Mouse (Mus musculus) C2C12 (cell line): Measurements from ENCODE around the gene Ccdc6. TPM values are rescaled to one million over a fixed set of nuclear protein-coding genes. Genes with fewer than 3 reads are reported as not detected.

Source experiments
- H3K27me3 ChIP-seq: one replicate; pipeline ENCODE4 v1.6.1; 2011; ENCODE audit not compliant: control insufficient read depth, insufficient read depth, insufficient read length
- H3K36me3 ChIP-seq: one replicate; pipeline ENCODE4 v1.6.1; 2011; ENCODE audit not compliant: control insufficient read depth, insufficient read depth
- H3K4me3 ChIP-seq: one replicate; pipeline ENCODE4 v1.5.1; 2011; ENCODE audit warnings: mild to moderate bottlenecking, control low read depth; ENCODE audit not compliant: poor library complexity, insufficient read depth, severe bottlenecking
- H3K79me2 ChIP-seq: one replicate; pipeline ENCODE4 v1.6.1; 2011; ENCODE audit not compliant: control insufficient read depth, insufficient read depth
- H3K79me3 ChIP-seq: one replicate; pipeline ENCODE4 v1.6.1; 2011; ENCODE audit warnings: low read depth, control low read depth
- H3ac ChIP-seq: one replicate; pipeline ENCODE3; 2011; ENCODE audit warnings: low read depth; ENCODE audit not compliant: control insufficient read depth, insufficient read length
- CEBPB ChIP-seq: IDR thresholded peaks from one replicate; pipeline ENCODE4 v1.6.1; 2011; ENCODE audit warnings: low read depth, mild to moderate bottlenecking, control low read depth, moderate library complexity
- CTCF ChIP-seq: IDR thresholded peaks from one replicate; pipeline ENCODE4 v1.5.1; 2011; ENCODE audit not compliant: control insufficient read depth, insufficient read depth, insufficient read length
- FOSL1 ChIP-seq: IDR thresholded peaks from one replicate; pipeline ENCODE4 v1.8.0; 2011; ENCODE audit warnings: mild to moderate bottlenecking, low read length; ENCODE audit not compliant: poor library complexity, insufficient read depth, severe bottlenecking
- MAX ChIP-seq: IDR thresholded peaks from one replicate; pipeline ENCODE4 v1.6.1; 2011; ENCODE audit warnings: mild to moderate bottlenecking, control low read depth
- MYOD1 ChIP-seq: IDR thresholded peaks from one replicate; pipeline ENCODE4 v1.6.1; 2011; ENCODE audit warnings: low read depth; ENCODE audit not compliant: control insufficient read depth, insufficient read length
- MYOG ChIP-seq: IDR thresholded peaks from one replicate; pipeline ENCODE4 v1.6.1; 2011; ENCODE audit not compliant: control insufficient read depth, insufficient read length; ENCODE audit errors: extremely low read depth
- USF1 ChIP-seq: IDR thresholded peaks from one replicate; pipeline ENCODE4 v1.6.1; 2011; ENCODE audit warnings: low read depth, mild to moderate bottlenecking, control low read depth, moderate library complexity
- polyA plus RNA-seq: library from polyadenylated mRNA; unstranded; fragments of >200 nt; fragmentation: generic; extraction: Trizol; gene quantifications from one replicate; pipeline ENCODE4 v1.2.1, GENCODE M21; 2012; ENCODE audit warnings: missing spikeins

Ccdc6 gene
- polyA plus RNA-seq, 1 experiment = 16.8 TPM

DNA sequence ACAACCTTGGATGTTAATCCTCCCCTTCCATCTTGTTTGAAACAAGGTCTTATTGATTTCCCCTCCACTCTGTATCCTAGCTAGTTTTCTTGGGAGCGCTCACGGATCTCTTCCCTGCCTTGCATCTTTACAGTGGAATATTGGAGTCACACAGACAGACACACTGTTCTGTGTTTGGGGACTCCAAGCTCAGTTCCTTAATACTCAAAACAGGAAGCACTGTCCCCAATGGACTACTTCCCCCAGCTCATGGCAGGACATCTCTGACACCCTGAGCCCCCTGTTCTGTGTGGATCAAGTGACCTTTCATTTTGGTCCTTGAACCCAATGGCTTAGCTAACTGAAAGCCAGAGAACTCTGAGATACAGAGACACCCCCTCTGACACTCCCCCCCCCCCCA is 100.7 kb downstream of the Ccdc6 start:
- Histone ChIP-seq H3K79me3 (no peaks in the 10 kb centered on the region), H3K4me3 (no peak overlapping the region), H3K79me2 (no peaks in the 10 kb centered on the region), H3K27me3 (no peaks in the 10 kb centered on the region), H3ac (no peak overlapping the region), H3K36me3 (peaks cover 12% of the 10 kb centered on the region)
- TF ChIP-seq USF1 = no peak
- no peak for TF ChIP-seq CTCF
- no peak for TF ChIP-seq FOSL1
- TF ChIP-seq MYOG = no peak
- no peak for TF ChIP-seq CEBPB
- no peak for TF ChIP-seq MYOD1
- TF ChIP-seq MAX = no peak

DNA sequence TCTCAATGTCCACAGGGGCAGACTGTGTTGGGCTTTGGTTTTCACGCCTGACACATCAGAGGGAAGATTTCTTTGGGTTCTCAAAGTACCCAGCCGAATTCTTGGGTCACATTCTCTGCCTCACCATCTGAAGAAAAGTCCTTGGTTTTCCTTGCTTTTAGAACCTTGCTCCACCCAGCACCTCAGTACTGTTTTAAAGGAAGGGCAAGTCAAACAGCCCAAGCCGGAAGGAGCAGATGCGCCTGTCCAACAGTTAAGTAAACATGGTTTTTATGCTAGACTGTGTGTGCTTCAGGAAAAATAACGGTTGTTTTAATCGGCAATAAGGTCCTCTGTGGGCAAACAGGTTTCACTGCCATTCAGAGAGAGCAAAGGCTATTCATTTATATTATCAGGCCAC is 101.1 kb downstream of the Ccdc6 start:
- Histone ChIP-seq H3ac (no peak overlapping the region), H3K27me3 (no peaks in the 10 kb centered on the region), H3K79me3 (no peaks in the 10 kb centered on the region), H3K79me2 (no peaks in the 10 kb centered on the region), H3K4me3 (no peak overlapping the region), H3K36me3 (peaks cover 7% of the 10 kb centered on the region)
- no peak for TF ChIP-seq MAX
- no peak for TF ChIP-seq CTCF
- no peak for TF ChIP-seq CEBPB
- TF ChIP-seq USF1 = no peak
- no peak for TF ChIP-seq MYOD1
- TF ChIP-seq FOSL1 = no peak

DNA sequence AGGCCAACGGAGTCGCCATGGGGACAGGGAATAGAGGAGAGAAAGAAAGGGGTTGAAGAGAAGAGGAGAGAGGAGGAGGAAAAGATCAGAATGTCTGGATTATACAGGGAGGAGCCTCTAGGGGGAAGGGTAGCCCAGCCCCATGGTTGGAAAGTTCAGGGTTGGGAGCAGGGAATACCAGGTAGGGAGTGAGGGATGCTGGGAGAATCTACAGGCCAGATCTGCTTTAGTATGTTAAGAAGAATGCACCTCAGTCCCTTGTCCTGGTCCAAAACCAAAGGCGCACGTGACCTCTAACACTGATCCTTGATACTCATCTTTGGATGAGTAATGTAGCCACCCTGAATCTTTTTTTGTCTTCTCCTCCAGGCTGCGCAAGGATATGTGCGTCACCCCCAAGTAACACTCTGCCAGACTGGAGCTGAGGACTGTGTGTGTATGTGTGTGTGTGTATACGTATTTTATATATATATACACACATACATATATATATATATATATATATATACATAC is 102.1 kb downstream of the Ccdc6 start:
- Histone ChIP-seq H3K36me3 (peaks cover under 1% of the 10 kb centered on the region), H3K27me3 (no peaks in the 10 kb centered on the region), H3K79me2 (no peaks in the 10 kb centered on the region), H3ac (no peak overlapping the region), H3K79me3 (no peaks in the 10 kb centered on the region), H3K4me3 (no peak overlapping the region)
- TF ChIP-seq MYOD1 (no peak), CTCF (no peak), CEBPB (no peak), FOSL1 (no peak)

DNA sequence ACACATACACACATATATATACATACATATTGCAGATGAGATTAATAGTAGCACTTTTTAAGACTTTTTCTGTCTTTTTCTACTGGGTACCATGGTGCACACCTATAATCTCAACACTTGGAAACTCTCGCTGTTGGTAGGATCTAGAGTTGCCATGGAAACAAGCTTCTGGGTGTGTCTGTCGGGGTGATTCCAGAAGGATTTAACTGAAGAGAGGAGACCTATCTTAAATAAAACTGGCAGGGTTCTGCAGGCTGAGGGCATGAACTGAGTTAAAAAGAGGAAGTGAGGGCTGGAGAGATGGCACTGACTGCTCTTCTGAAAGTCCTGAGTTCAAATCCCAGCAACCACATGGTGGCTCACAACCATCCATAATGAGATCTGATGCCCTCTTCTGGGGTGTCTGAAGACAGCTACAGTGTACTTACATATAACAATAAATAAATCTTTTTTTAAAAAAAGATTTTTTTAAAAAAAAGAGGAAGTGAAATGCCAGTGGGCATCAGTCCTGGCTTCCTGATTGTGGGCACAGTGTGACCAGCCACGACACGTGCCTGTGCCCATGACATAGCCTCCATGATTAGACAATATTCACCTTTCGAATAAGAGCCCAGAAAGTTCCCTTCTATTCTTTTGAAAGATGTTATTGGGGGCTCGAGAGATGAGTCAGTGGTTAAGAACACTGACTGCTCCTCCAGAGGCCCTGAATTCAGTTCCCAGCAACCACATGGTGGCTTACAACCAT is 102.7 kb downstream of the Ccdc6 start:
- Histone ChIP-seq H3ac (no peak overlapping the region), H3K79me3 (no peaks in the 10 kb centered on the region), H3K36me3 (no peaks in the 10 kb centered on the region), H3K4me3 (no peak overlapping the region), H3K79me2 (no peaks in the 10 kb centered on the region), H3K27me3 (no peaks in the 10 kb centered on the region)
- TF ChIP-seq CEBPB = no peak
- no peak for TF ChIP-seq CTCF
- TF ChIP-seq MYOG = no peak
- no peak for TF ChIP-seq FOSL1
- no peak for TF ChIP-seq MAX
- no peak for TF ChIP-seq USF1
- TF ChIP-seq MYOD1 = no peak

DNA sequence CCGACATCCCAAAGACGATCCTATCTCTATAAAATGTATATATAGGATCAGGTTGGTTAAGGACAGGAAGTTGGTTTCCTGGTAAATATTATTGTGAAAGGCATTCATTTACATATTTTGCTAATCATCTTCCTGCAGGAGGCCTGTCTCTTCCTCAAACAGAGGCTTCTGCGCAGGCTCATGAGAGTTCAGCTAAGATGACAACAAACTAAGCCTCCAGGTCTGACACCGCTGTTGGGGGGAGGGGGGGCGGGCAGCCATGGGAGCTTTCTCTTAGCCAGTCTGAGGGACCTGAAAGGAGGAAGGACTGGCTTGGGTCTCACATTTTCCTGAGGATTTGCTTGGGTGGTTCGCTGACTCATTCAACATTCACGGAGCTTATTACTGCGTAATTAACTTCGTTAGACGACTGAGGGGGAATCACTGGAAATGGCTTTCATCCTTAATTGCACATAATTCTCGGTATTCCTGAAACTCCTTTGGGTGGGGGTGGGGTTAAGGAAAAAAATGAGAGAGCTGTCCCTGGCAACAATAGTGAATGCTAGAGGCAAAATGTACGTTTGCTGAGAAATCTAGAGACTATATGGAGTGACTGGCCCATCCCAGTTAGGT is 104.1 kb downstream of the Ccdc6 start:
- TF ChIP-seq CEBPB (no peak), MAX (no peak), CTCF (no peak), MYOG (no peak), USF1 (no peak), MYOD1 (no peak), FOSL1 (no peak)

More for the DNA sequence above, 104.1 kb downstream of the Ccdc6 start:
- no peak overlapping the region for H3K4me3 ChIP-seq
- H3K79me3 ChIP-seq = no peaks in the 10 kb centered on the region
- H3ac ChIP-seq = no peak overlapping the region
- no peaks in the 10 kb centered on the region for H3K79me2 ChIP-seq
- no peaks in the 10 kb centered on the region for H3K27me3 ChIP-seq
- no peaks in the 10 kb centered on the region for H3K36me3 ChIP-seq
